Mouse (Mus musculus): Measurements from ENCODE around the gene Gm11361. TPM values are rescaled to one million over a fixed set of nuclear protein-coding genes. Genes with fewer than 3 reads are reported as not detected.

Gm11361 gene
- 5.4 and 6.7 TPM in 2 replicates for polyA plus RNA-seq (2014; fragmentation: Nextera tagmentation; extraction: Ambion mirVana)

- Histone ChIP-seq H3K36me3 (ENCODE audit: control insufficient read depth, insufficient read depth, low read length) (no peaks in the 10 kb centered on the region), H3K27ac (ENCODE audit: low read depth, low read length) (no peak within 1 kb of the TSS), H3K9me3 (ENCODE audit: control insufficient read depth, low read length) (no peaks in the 10 kb centered on the region), H3K27me3 (ENCODE audit: control insufficient read depth, insufficient read depth, low read length) (no peaks in the 10 kb centered on the region), H3K4me3 (ENCODE audit: low read length) (no peak within 1 kb of the TSS), H3K9ac (ENCODE audit: low read depth, low read length) (no peak within 1 kb of the TSS), H3K4me2 (replicated peaks; ENCODE audit: low read depth, low read length) (no peak within 1 kb of the TSS), H3K4me1 (ENCODE audit: control insufficient read depth, insufficient read depth, low read length) (no peaks in the 10 kb centered on the region)
- ATAC-seq (ENCODE audit: low FRiP score, low TSS enrichment), result no peak
- WGBS, result 100% methylated on average over 3 of the region's 3 CpGs
Observed at GRCm38 (mm10) chr13:28257228-28257627, at the start of gene Gm11361. Gene Gm11361 (plus strand): TSS chr13:28257528.

DNA sequence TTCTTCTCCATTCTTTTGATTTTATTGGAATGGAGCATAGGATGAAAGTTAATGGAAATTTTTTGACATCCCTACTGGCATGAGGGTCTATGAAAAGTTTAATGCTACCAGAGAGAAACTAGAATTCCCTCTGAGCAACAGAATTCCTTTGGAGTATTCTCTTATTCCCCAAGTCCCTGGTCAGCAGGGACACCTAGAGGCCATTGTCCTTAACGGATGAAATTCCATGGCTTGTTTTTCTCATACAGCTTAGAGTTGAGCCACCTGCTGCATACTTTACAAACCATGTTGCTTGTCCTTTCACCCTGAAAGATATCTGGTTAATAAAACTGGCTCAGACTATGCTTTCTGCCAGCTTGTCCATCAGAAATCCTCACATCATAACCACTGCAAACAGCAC is 7.1 kb downstream of the Gm11361 start:
- WGBS, result 12% methylated on average over 1 of the region's 1 CpGs

DNA sequence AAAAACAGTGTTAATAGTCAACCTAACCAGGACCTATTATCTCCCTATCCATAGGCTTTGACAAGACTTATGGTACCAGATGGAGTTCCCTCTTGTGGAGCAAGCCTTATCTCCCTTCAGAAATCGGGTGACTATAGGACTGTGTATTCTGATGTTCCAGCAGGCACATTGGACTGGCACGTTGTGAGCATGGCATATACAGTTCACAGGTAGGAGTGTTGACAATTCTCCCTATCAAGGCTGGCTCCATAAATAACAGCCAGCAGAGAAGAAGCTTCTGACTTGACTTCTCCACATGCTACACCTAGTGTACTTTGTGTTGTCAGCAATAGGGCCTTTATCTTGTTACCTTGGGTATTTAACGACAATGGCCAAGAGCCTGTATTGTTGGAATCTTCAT is 30.0 kb downstream of the Gm11361 start:
- Histone ChIP-seq H3K4me2 (replicated peaks; ENCODE audit: low read depth, low read length) (no peak overlapping the region), H3K27ac (ENCODE audit: low read depth, low read length) (no peak overlapping the region), H3K36me3 (ENCODE audit: control insufficient read depth, insufficient read depth, low read length) (no peaks in the 10 kb centered on the region), H3K27me3 (ENCODE audit: control insufficient read depth, insufficient read depth, low read length) (no peaks in the 10 kb centered on the region), H3K9me3 (ENCODE audit: control insufficient read depth, low read length) (no peaks in the 10 kb centered on the region), H3K4me3 (ENCODE audit: low read length) (no peak overlapping the region), H3K9ac (ENCODE audit: low read depth, low read length) (no peak overlapping the region), H3K4me1 (ENCODE audit: control insufficient read depth, insufficient read depth, low read length) (no peaks in the 10 kb centered on the region)
- 95% methylated on average over 3 of the region's 3 CpGs for WGBS
- ATAC-seq (ENCODE audit: low FRiP score, low TSS enrichment), result no peak

More for the DNA sequence above, 7.1 kb downstream of the Gm11361 start:
- H3K4me1 ChIP-seq (ENCODE audit: control insufficient read depth, insufficient read depth, low read length), result no peaks in the 10 kb centered on the region
- H3K27me3 ChIP-seq (ENCODE audit: control insufficient read depth, insufficient read depth, low read length), result no peaks in the 10 kb centered on the region
- H3K36me3 ChIP-seq (ENCODE audit: control insufficient read depth, insufficient read depth, low read length), result no peaks in the 10 kb centered on the region
- ATAC-seq (ENCODE audit: low FRiP score, low TSS enrichment), result no peak
- H3K4me3 ChIP-seq (ENCODE audit: low read length), result no peak overlapping the region
- no peaks in the 10 kb centered on the region for H3K9me3 ChIP-seq (ENCODE audit: control insufficient read depth, low read length)
- H3K4me2 ChIP-seq (replicated peaks; ENCODE audit: low read depth, low read length), result no peak overlapping the region
- H3K9ac ChIP-seq (ENCODE audit: low read depth, low read length), result no peak overlapping the region
- no peak overlapping the region for H3K27ac ChIP-seq (ENCODE audit: low read depth, low read length)

GRCm38 (mm10) chr13:28294272-28294671 is 36.9 kb downstream of the Gm11361 start:
- H3K36me3 ChIP-seq (ENCODE audit: control insufficient read depth, insufficient read depth, low read length), result no peaks in the 10 kb centered on the region
- ATAC-seq (ENCODE audit: low FRiP score, low TSS enrichment), result no peak
- no peak overlapping the region for H3K27ac ChIP-seq (ENCODE audit: low read depth, low read length)
- H3K9me3 ChIP-seq (ENCODE audit: control insufficient read depth, low read length), result no peaks in the 10 kb centered on the region
- H3K9ac ChIP-seq (ENCODE audit: low read depth, low read length), result no peak overlapping the region
- 78% methylated on average over 4 of the region's 4 CpGs for WGBS
- no peak overlapping the region for H3K4me3 ChIP-seq (ENCODE audit: low read length)
- no peak overlapping the region for H3K4me2 ChIP-seq (replicated peaks; ENCODE audit: low read depth, low read length)
- H3K27me3 ChIP-seq (ENCODE audit: control insufficient read depth, insufficient read depth, low read length), result no peaks in the 10 kb centered on the region
- no peaks in the 10 kb centered on the region for H3K4me1 ChIP-seq (ENCODE audit: control insufficient read depth, insufficient read depth, low read length)

- no peaks in the 10 kb centered on the region for H3K36me3 ChIP-seq (ENCODE audit: control insufficient read depth, insufficient read depth, low read length)
- H3K4me2 ChIP-seq (replicated peaks; ENCODE audit: low read depth, low read length), result no peak overlapping the region
- H3K27me3 ChIP-seq (ENCODE audit: control insufficient read depth, insufficient read depth, low read length), result no peaks in the 10 kb centered on the region
- no peaks in the 10 kb centered on the region for H3K4me1 ChIP-seq (ENCODE audit: control insufficient read depth, insufficient read depth, low read length)
- H3K4me3 ChIP-seq (ENCODE audit: low read length), result no peak overlapping the region
- no peaks in the 10 kb centered on the region for H3K9me3 ChIP-seq (ENCODE audit: control insufficient read depth, low read length)
- H3K27ac ChIP-seq (ENCODE audit: low read depth, low read length), result no peak overlapping the region; the same call in 1 of the 2 replicates
- WGBS, result 12% methylated on average over 3 of the region's 3 CpGs
- peak; percentile 79 for ATAC-seq (ENCODE audit: low FRiP score, low TSS enrichment)
- no peak overlapping the region for H3K9ac ChIP-seq (ENCODE audit: low read depth, low read length)
Observed at GRCm38 (mm10) chr13:28294757-28295361, 37.5 kb downstream of the Gm11361 start.

DNA sequence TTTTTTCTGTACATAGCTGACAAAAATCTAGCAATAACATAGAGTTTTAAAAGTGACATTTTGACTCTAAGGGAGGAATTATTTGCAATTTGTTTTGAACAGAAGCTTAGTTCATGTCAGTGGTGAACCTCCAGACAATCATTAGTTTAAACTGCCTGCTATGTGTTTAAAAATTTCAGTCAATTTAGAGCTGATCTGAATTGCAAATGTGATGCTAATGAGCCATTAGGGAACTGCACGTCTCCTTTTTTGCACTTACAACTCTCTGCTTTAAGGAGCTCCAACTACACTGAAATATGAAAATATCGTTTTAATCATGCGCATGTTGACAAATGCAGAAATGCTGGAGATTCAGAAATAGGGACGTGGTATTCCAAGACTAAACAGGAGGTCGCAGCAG is 38.2 kb downstream of the Gm11361 start:
- 71% methylated on average over 5 of the region's 5 CpGs for WGBS
- H3K4me1 ChIP-seq (ENCODE audit: control insufficient read depth, insufficient read depth, low read length), result no peaks in the 10 kb centered on the region
- H3K9ac ChIP-seq (ENCODE audit: low read depth, low read length), result no peak overlapping the region
- H3K36me3 ChIP-seq (ENCODE audit: control insufficient read depth, insufficient read depth, low read length), result no peaks in the 10 kb centered on the region
- H3K9me3 ChIP-seq (ENCODE audit: control insufficient read depth, low read length), result no peaks in the 10 kb centered on the region
- no peak overlapping the region for H3K4me3 ChIP-seq (ENCODE audit: low read length)
- no peak for ATAC-seq (ENCODE audit: low FRiP score, low TSS enrichment)
- no peaks in the 10 kb centered on the region for H3K27me3 ChIP-seq (ENCODE audit: control insufficient read depth, insufficient read depth, low read length)
- H3K4me2 ChIP-seq (replicated peaks; ENCODE audit: low read depth, low read length), result no peak overlapping the region
- no peak overlapping the region for H3K27ac ChIP-seq (ENCODE audit: low read depth, low read length)

DNA sequence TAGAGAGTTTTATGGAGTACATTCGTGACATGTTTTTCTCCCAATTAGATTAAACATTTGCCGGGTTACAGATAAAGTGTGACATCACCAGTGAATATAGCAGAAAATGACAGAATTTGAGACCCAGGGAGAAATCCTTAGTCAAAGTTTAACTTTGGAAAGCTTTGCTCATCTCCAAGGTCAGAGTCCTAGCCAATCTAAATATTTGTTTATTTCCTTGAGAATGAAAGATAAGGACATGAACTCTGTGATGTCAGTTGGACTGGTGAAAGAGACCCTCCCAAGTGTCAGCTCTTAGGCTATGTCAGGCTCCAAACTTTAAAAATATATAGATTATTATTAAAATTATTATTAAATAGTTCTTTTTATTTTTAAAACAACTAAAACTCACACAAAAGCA is 39.8 kb downstream of the Gm11361 start:
- H3K27me3 ChIP-seq (ENCODE audit: control insufficient read depth, insufficient read depth, low read length), result no peaks in the 10 kb centered on the region
- no peak for ATAC-seq (ENCODE audit: low FRiP score, low TSS enrichment)
- 73% methylated on average over 2 of the region's 2 CpGs for WGBS

DNA sequence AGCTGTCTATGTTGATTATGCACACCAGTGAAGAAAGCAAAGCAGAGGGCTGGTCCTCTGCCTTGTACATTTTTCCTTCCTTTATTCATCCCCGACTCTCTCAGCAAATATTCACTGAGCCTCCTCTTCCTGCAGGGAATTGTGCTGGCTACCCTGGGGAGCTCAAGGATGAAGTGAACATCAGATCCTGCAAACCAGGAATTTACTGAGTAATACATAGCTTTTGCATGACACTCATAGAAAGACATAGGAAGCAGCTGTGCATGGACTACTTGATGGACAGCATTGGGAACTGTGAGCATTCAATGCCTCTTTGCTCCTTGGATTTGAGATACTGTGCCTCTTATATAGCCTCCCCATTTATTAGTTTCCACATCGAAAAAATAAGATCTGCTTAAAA is 40.2 kb downstream of the Gm11361 start:
- H3K4me1 ChIP-seq (ENCODE audit: control insufficient read depth, insufficient read depth, low read length), result no peaks in the 10 kb centered on the region
- no peak overlapping the region for H3K4me3 ChIP-seq (ENCODE audit: low read length)
- H3K36me3 ChIP-seq (ENCODE audit: control insufficient read depth, insufficient read depth, low read length), result no peaks in the 10 kb centered on the region
- no peaks in the 10 kb centered on the region for H3K9me3 ChIP-seq (ENCODE audit: control insufficient read depth, low read length)
- H3K4me2 ChIP-seq (replicated peaks; ENCODE audit: low read depth, low read length), result no peak overlapping the region
- H3K9ac ChIP-seq (ENCODE audit: low read depth, low read length), result no peak overlapping the region
- no peak for ATAC-seq (ENCODE audit: low FRiP score, low TSS enrichment)
- 82% methylated on average over 2 of the region's 2 CpGs for WGBS
- H3K27me3 ChIP-seq (ENCODE audit: control insufficient read depth, insufficient read depth, low read length), result no peaks in the 10 kb centered on the region
- no peak overlapping the region for H3K27ac ChIP-seq (ENCODE audit: low read depth, low read length)

More for the DNA sequence above, 39.8 kb downstream of the Gm11361 start:
- Histone ChIP-seq H3K9me3 (ENCODE audit: control insufficient read depth, low read length) (no peaks in the 10 kb centered on the region), H3K9ac (ENCODE audit: low read depth, low read length) (no peak overlapping the region), H3K4me2 (replicated peaks; ENCODE audit: low read depth, low read length) (no peak overlapping the region), H3K4me3 (ENCODE audit: low read length) (no peak overlapping the region), H3K36me3 (ENCODE audit: control insufficient read depth, insufficient read depth, low read length) (no peaks in the 10 kb centered on the region), H3K4me1 (ENCODE audit: control insufficient read depth, insufficient read depth, low read length) (no peaks in the 10 kb centered on the region), H3K27ac (ENCODE audit: low read depth, low read length) (no peak overlapping the region)
